ENCODE assay signal across 26 mouse cellular contexts in genomic region chr4:131041210-131041609, GRCm38 (mm10).
DNase-seq lines count a peak whose midpoint lies in the region; ATAC-seq and TF ChIP-seq lines count a peak whose summit lies in the region.
"Had no signal": no experiment of that assay in that cellular context is flagged by ENCODE, and none has a peak within 500 bp of the region (broad histone marks: within the 10 kb centered on the region; RNA-seq: fewer than 3 reads in every experiment).

No protein-coding gene starts in this region.

- DNase-seq in liver, postnatal 0 days: peak; percentile 44
- DNase-seq in liver: no peak
- DNase-seq in urinary bladder, postnatal 36 days (ENCODE audit: low spot score in 2 of 2): peak; percentile 2 to 9
- DNase-seq in urinary bladder, postnatal 25 days (ENCODE audit: low spot score): no peak
- DNase-seq: adrenal gland, postnatal 10 days; adrenal gland, postnatal 36 days; B cell, adult 2 months; cerebellum, adult 18-20 months; cerebellum, adult 9-10 months; cerebellum, postnatal 14 days; gastrocnemius, postnatal 10 days; gastrocnemius, postnatal 36 days; heart, adult 2 months; heart, postnatal 14 days; heart, postnatal 4 days had no signal

- H3K4me2 ChIP-seq in intestine, postnatal 0 days (replicated peaks; ENCODE audit: low read depth): no peak overlapping the region
- H3K4me2 ChIP-seq in intestine, embryonic 16.5 days (ENCODE audit: low read depth, low read length): no peak overlapping the region
- no peak overlapping the region for H3K4me2 ChIP-seq in liver, postnatal 0 days (ENCODE audit: low read depth, low read length)
- H3K4me2 ChIP-seq: forebrain, embryonic 13.5 days; heart, embryonic 13.5 days; hindbrain, embryonic 12.5 days; hindbrain, embryonic 15.5 days had no signal

- H3K36me3 ChIP-seq in intestine, postnatal 0 days (ENCODE audit: control insufficient read depth, insufficient read depth): no peaks in the 10 kb centered on the region
- no peaks in the 10 kb centered on the region for H3K36me3 ChIP-seq in intestine, embryonic 16.5 days (ENCODE audit: control insufficient read depth, insufficient read depth, low read length)
- no peaks in the 10 kb centered on the region for H3K36me3 ChIP-seq in liver, postnatal 0 days (replicated peaks; ENCODE audit: insufficient read depth, low read length)
- H3K36me3 ChIP-seq: forebrain, embryonic 10.5 days; G1E; heart, embryonic 10.5 days; heart, embryonic 13.5 days; hindbrain, embryonic 12.5 days; hindbrain, embryonic 15.5 days had no signal

- no peak overlapping the region for H3K9ac ChIP-seq in intestine, postnatal 0 days (ENCODE audit: low read depth, low read length)
- no peak overlapping the region for H3K9ac ChIP-seq in intestine, embryonic 16.5 days (ENCODE audit: low read depth, low read length)
- no peak overlapping the region for H3K9ac ChIP-seq in liver, postnatal 0 days (replicated peaks)
- H3K9ac ChIP-seq: forebrain, embryonic 13.5 days; heart, embryonic 13.5 days; hindbrain, embryonic 12.5 days; hindbrain, embryonic 15.5 days had no signal

- no peaks in the 10 kb centered on the region for H3K27me3 ChIP-seq in intestine, postnatal 0 days (replicated peaks; ENCODE audit: control insufficient read depth, insufficient read depth, low read length)
- no peaks in the 10 kb centered on the region for H3K27me3 ChIP-seq in intestine, embryonic 16.5 days (replicated peaks; ENCODE audit: control insufficient read depth, insufficient read depth, low read length)
- no peaks in the 10 kb centered on the region for H3K27me3 ChIP-seq in liver, postnatal 0 days (ENCODE audit: insufficient read depth, low read length)
- H3K27me3 ChIP-seq: forebrain, embryonic 13.5 days; hindbrain, embryonic 15.5 days; Patski had no signal

- H3K27ac ChIP-seq in intestine, postnatal 0 days (ENCODE audit: low read depth, low read length): no peak overlapping the region
- H3K27ac ChIP-seq in intestine, embryonic 16.5 days (ENCODE audit: low read length): no peak overlapping the region
- peak overlapping the region; percentile 44; the same call in 1 of the 2 replicates for H3K27ac ChIP-seq in liver, postnatal 0 days (ENCODE audit: low read depth)
- H3K27ac ChIP-seq: forebrain, embryonic 10.5 days; forebrain, embryonic 13.5 days; heart, adult 2 months; heart, embryonic 10.5 days; heart, embryonic 13.5 days; hindbrain, embryonic 12.5 days; hindbrain, embryonic 15.5 days had no signal

- H3K9me3 ChIP-seq in intestine, postnatal 0 days (ENCODE audit: control insufficient read depth): no peaks in the 10 kb centered on the region
- no peaks in the 10 kb centered on the region for H3K9me3 ChIP-seq in intestine, embryonic 16.5 days (ENCODE audit: control insufficient read depth, low read length)
- H3K9me3 ChIP-seq in liver, postnatal 0 days (ENCODE audit: low read length): no peaks in the 10 kb centered on the region
- H3K9me3 ChIP-seq: forebrain, embryonic 10.5 days; forebrain, embryonic 13.5 days; G1E; heart, embryonic 10.5 days; heart, embryonic 13.5 days; hindbrain, embryonic 12.5 days; hindbrain, embryonic 15.5 days had no signal

- 0 out of 2 replicates have a peak, but pooled peaks have one; percentile 19 for ATAC-seq in intestine, postnatal 0 days
- no peak for ATAC-seq in intestine, embryonic 16.5 days
- peak; percentile 96 for ATAC-seq in liver, postnatal 0 days
- ATAC-seq: forebrain, embryonic 13.5 days; forebrain, embryonic 16.5 days; Patski had no signal

- peak; percentile 26; the same call in 1 of the 2 replicates for TF ChIP-seq EP300 in liver, postnatal 0 days (IDR thresholded peaks at IDR 0.05; ENCODE audit: low read depth)

- TF ChIP-seq CTCF in intestine, postnatal 0 days (IDR thresholded peaks at IDR 0.05; ENCODE audit: low read depth): 0 out of 2 replicates have a peak, but pooled peaks have one; percentile 31
- peak; percentile 46 for TF ChIP-seq CTCF in liver, postnatal 0 days (IDR thresholded peaks at IDR 0.05; ENCODE audit: low read depth)

- no peak overlapping the region for H3K4me3 ChIP-seq in intestine, postnatal 0 days (ENCODE audit: low read depth, low read length)
- H3K4me3 ChIP-seq in intestine, embryonic 16.5 days (ENCODE audit: low read length): no peak overlapping the region
- no peak overlapping the region for H3K4me3 ChIP-seq in liver, postnatal 0 days (ENCODE audit: low read depth, low read length)
- H3K4me3 ChIP-seq: forebrain, embryonic 10.5 days; forebrain, embryonic 13.5 days; heart, adult 2 months; heart, embryonic 10.5 days; heart, embryonic 13.5 days; hindbrain, embryonic 12.5 days; hindbrain, embryonic 15.5 days had no signal

- WGBS in intestine, postnatal 0 days: 17% methylated on average over 2 of the region's 2 CpGs
- WGBS in intestine, embryonic 16.5 days: 45% methylated on average over 2 of the region's 2 CpGs
- 57% methylated on average over 2 of the region's 2 CpGs for whole genome bisulfite sequencing in liver, postnatal 0 days (ENCODE audit: insufficient replicate concordance)

- H3K4me1 ChIP-seq in intestine, postnatal 0 days (replicated peaks; ENCODE audit: control insufficient read depth, insufficient read depth, low read length): no peaks in the 10 kb centered on the region
- no peaks in the 10 kb centered on the region for H3K4me1 ChIP-seq in intestine, embryonic 16.5 days (ENCODE audit: control insufficient read depth, insufficient read depth, low read length)
- no peaks in the 10 kb centered on the region for H3K4me1 ChIP-seq in liver, postnatal 0 days (ENCODE audit: insufficient read depth)
- H3K4me1 ChIP-seq: heart, embryonic 13.5 days had no signal

Comparison
In these comparisons a context has a peak if more than half of its experiments do, and no peak if none do; other contexts are left out.
1. DNase-seq: peak in liver, postnatal 0 days (single experiment) and urinary bladder, postnatal 36 days (2 of 2); none in liver (single experiment) and urinary bladder, postnatal 25 days (single experiment).